Mouse (Mus musculus) left cerebral cortex, adult 2 months (tissue): Measurements from ENCODE around the gene Timm23. TPM values are rescaled to one million over a fixed set of nuclear protein-coding genes. Genes with fewer than 3 reads are reported as not detected.
"Not testable (repeated sequence)": the region's sequence is repeated elsewhere in the genome, so short reads cannot be mapped to it uniquely, and the experiment has no call there.

Source experiments
- DNase-seq, 2 experiments: peaks; one replicate each; pipeline ENCODE4 v3.0.0; 2021 to 2022; ENCODE audit warnings: low spot score in 2 of 2, mixed read lengths in 1 of 2; ENCODE audit errors: extremely low spot score in 1 of 2
- H3K27ac ChIP-seq: fragments of 200-600 bp; 2 replicates; pipeline ENCODE4 v1.8.1; 2022
- H3K4me3 ChIP-seq: fragments of 200-600 bp; 2 replicates; pipeline ENCODE4 v1.8.1; 2022
- CTCF ChIP-seq: fragments of 200-600 bp; IDR thresholded peaks from 2 replicates; pipeline ENCODE4 v1.8.1; 2022; ENCODE audit warnings: antibody characterized with exemption, mild to moderate bottlenecking, moderate library complexity
- intact Hi-C: fragments of 180-260 bp; cut with DNase I; formaldehyde crosslinking; loops from one replicate; pipeline ENCODE4 v1.15.1; 2025
- long read RNA-seq, 2 experiments: library from polyadenylated mRNA; stranded (forward); transcript quantifications; one replicate each; pipeline ENCODE4 v2.0.0; 2021; ENCODE audit warnings: borderline mapping rate in 2 of 2
- total RNA-seq, 2 experiments: library from RNA; stranded (reverse); gene quantifications; 2 replicates each; pipeline ENCODE4 v1.2.3; 2021

Gene Timm23
- 10 to 100 TPM; 56.1 to 75.8 TPM for total RNA-seq
- long read RNA-seq, experiment 1, transcript Timm23-201 (7 exons, 1,173 nt), result major isoform, 82 of 84 reads
- long read RNA-seq, experiment 1, partial matches to known transcripts, result 0 of 84 reads
- long read RNA-seq, experiment 1, other reads (novel, unspliced or antisense), result 2 of 84 reads
- long read RNA-seq, experiment 2, transcript Timm23-201 (7 exons, 1,173 nt), result major isoform, 68 of 69 reads
- long read RNA-seq, experiment 2, partial matches to known transcripts, result 0 of 69 reads
- long read RNA-seq, experiment 2, other reads (novel, unspliced or antisense), result 1 of 69 reads

GRCm38 (mm10) chr14:32201791-32202451 is at the start of gene Timm23, which contains the start of gene Parg:
Gene Timm23, minus strand, starts transcription at chr14:32201898.
Gene Parg, plus strand, starts transcription at chr14:32201949.
- intact Hi-C loops, result no loop called here
- TF ChIP-seq CTCF, result no peak
- H3K27ac ChIP-seq, result peak within 1 kb of the TSS; percentile 70
- DNase-seq, result peak; percentile 90
- H3K4me3 ChIP-seq, result peak within 1 kb of the TSS; percentile 93

- no peak overlapping the region for H3K27ac ChIP-seq
- intact Hi-C loops, result no loop called here
- H3K4me3 ChIP-seq, result no peak overlapping the region
- DNase-seq, result no peak
- TF ChIP-seq CTCF, result no peak
Observed at GRCm38 (mm10) chr14:32249616-32250015, 47.9 kb upstream of the Timm23 start.

DNA sequence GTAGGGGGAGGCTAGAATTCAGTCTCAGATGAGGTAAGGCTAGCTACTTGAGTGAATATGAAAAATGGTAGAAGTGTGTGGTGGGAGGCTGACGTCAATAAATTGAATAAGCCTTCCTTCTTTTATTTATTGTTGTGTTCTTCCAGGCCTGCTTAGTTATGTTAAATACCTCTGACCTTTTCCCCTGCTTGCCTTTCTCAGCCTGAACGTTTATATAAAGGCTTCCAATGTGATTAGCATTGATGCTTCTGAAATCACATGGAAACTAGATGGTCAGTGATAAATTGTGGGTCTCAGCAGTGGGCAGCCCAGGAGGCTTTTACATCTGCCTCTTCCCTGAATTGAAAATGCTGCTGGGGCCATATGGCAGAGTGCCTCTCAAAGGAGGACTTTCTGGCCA is 44.3 kb upstream of the Timm23 start:
- intact Hi-C loops, result no loop called here
- TF ChIP-seq CTCF, result no peak
- no peak overlapping the region for H3K4me3 ChIP-seq
- H3K27ac ChIP-seq, result no peak overlapping the region
- DNase-seq, result no peak

DNA sequence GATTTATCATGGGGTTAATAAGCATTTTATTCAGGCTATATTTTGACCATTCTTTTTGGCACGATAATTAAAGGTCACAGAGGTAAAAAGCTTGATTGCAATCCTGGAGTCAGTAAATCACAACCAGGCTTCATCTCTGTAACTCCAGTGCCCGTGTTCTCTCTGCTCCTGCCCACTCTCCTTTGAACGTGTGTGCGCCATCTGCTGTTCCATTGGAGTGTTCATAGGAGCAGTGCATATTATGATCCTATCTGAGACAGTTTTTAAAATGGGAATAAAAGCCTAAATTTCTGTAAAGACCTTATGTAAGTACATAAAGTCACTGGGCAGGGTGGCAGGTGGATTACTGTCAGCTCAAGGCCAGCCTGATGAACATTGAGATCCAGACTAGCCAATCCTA is 40.7 kb upstream of the Timm23 start:
- no peak overlapping the region for H3K27ac ChIP-seq
- no peak overlapping the region for H3K4me3 ChIP-seq
- peak; percentile 26 for TF ChIP-seq CTCF
- DNase-seq, result peak in 1 of 2 experiments; percentile 15
- intact Hi-C loops, result no loop called here

GRCm38 (mm10) chr14:32228996-32229395 is 27.3 kb upstream of the Timm23 start:
- intact Hi-C loops, result loop anchor here (1.0 kb wide), 1 partner anchor 253 kb away; no protein-coding TSS in a partner anchor
- TF ChIP-seq CTCF, result peak; percentile 86
- Histone ChIP-seq H3K4me3 (no peak overlapping the region), H3K27ac (no peak overlapping the region)
- peak; percentile 43 to 47 for DNase-seq

DNA sequence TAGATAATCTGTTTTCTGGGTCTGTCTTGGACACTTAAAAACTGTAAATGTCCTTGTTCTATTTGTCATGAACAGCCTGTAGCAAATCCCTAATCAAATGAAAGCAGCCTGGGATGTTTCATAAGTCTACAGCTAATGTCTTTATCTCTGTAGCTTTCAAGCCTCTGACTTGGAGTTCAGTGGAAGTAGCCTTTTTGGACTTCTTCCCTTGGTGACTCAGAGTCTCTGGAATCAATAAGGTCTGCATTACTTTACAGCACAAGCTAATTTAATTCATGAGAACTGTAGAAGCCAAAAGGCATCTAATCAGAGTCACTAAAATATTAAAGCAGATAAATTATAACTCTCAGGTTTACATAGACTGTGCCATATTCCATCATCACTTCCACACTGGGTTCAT is 24.9 kb upstream of the Timm23 start:
- Histone ChIP-seq H3K4me3 (no peak overlapping the region), H3K27ac (no peak overlapping the region)
- intact Hi-C loops, result no loop called here
- TF ChIP-seq CTCF, result no peak
- DNase-seq, result no peak

GRCm38 (mm10) chr14:32201354-32201753 is 344 bp downstream of the Timm23 start:
- TF ChIP-seq CTCF, result no peak
- Histone ChIP-seq H3K4me3 (peak overlapping the region; percentile 93), H3K27ac (peak overlapping the region; percentile 70)
- intact Hi-C loops, result no loop called here
- no peak for DNase-seq

DNA sequence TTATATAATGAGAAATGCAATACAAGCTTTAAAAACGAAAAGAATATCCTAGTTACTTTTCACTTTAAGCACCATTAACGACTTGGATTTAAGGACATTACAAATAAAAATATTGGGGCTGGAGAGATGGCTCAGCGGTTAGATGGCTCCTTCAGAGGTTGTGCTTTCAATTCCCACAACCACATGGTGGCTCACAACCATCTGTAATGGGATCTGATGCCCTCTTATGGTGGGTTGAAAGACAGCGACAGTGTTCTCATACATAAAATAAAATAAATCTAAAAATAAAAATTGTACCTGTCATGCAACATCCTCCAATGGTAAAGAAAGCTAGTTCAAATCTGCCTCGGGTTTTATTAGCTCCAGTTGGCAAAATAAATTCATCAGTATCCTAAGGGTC is 8.1 kb downstream of the Timm23 start:
- intact Hi-C loops, DNase-seq, H3K27ac ChIP-seq, H3K4me3 ChIP-seq: not testable (repeated sequence)
- TF ChIP-seq CTCF, result peak; percentile 19

DNA sequence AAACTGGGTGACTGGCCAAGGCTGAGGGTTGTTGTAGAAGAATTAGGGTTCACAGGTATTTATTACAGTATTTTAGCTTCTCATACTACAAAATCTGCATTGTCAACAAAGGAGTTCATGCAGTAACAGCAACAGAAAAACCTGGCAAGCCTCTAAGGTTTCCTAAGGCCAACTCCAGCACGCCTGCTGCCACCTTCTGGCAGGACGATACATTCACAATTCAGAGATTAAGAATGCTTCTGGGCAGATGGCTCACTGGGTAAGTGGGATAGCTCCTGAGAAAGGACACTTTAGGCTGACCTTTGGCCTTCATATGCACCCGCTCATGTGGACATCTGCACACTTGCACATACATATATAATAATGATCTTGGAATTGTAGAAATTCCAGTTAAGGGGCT is 9.3 kb downstream of the Timm23 start:
- intact Hi-C loops, result no loop called here

DNA sequence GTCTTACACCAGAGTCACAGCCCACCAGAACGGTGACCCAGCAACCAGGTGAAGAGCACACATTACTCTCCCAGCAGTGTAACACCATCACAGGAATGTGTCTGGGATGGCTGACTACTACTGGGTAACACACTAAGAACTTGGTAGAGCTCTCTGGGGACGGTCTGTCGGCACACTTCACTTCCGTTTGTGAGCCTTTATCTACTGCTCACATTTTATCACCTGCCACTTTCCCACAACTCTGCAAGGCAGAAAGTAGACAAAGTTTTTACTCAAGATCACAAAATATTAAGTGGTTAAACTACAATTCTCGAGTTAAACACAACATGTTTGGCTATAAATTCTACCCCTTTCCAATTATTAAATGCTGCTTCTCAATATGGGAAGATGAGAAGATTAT is 9.8 kb downstream of the Timm23 start:
- H3K4me3 ChIP-seq, result no peak overlapping the region
- intact Hi-C loops, result no loop called here
- TF ChIP-seq CTCF, result no peak
- no peak for DNase-seq
- no peak overlapping the region for H3K27ac ChIP-seq

More for the DNA sequence above, 9.3 kb downstream of the Timm23 start:
- DNase-seq, result peak in 1 of 2 experiments; percentile 24
- no peak overlapping the region for H3K4me3 ChIP-seq
- H3K27ac ChIP-seq, result no peak overlapping the region
- TF ChIP-seq CTCF, result peak; percentile 72

GRCm38 (mm10) chr14:32190627-32191391 is 10.9 kb downstream of the Timm23 start:
- intact Hi-C loops, result no loop called here
- H3K4me3 ChIP-seq, result no peak overlapping the region
- no peak for DNase-seq
- no peak overlapping the region for H3K27ac ChIP-seq
- TF ChIP-seq CTCF, result no peak

- intact Hi-C loops, result loop anchor here (5.0 kb wide), 1 partner anchor 477 kb away; no protein-coding TSS in a partner anchor
- TF ChIP-seq CTCF, result no peak
- H3K27ac ChIP-seq, result no peak overlapping the region
- no peak overlapping the region for H3K4me3 ChIP-seq
- no peak for DNase-seq
Observed at GRCm38 (mm10) chr14:32183846-32184245, 17.9 kb downstream of the Timm23 start.
